Mouse (Mus musculus): ENCODE measurements at regions not wholly inside any gene's neighbourhood (a gene's known extent, or its start where the extent isn't known, plus 50 kb on each side); places are given as distances from the start of the nearest gene placed in this dataset.

DNA sequence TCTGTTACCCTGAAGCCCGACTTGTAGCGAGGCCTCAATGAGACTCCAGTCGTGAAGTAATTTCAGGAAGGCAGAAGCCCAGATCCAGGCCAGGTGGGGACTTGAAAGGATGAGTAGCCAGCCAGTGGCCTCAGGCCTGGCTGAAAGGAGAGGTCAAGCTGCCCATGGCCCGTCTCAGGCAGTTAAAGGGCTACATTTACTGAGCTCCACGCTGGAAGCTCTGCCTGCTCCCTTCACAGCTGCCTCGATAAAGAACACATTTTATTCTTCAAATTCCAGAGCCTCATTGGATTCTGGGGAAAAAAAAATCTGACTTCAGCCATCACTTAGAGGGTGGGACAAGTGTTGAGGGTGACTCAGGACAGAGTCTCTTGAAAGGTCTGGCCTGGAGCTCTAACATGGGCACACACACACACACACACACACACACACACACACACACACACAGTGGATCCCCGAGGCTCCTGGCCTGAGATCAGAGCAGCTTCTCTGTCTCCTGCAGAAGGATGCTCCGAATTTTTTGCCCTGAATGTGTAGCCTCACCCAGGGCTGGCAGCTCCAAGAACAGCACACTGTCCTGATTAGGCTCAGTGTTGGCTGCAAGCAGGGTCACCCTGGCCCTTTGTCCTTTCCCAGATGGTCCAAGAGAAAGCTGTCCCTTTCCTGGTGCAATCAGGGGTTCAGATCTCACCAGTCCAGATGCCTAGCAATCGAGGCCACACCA lies 53.0 kb downstream of the Gadd45g start:
- TF ChIP-seq CTCF (IDR thresholded peaks at IDR 0.05; ENCODE audit: low read depth) (no peak), EP300 (optimal IDR thresholded peaks at IDR 0.05) (no peak)
